Mouse (Mus musculus) kidney, postnatal 0 days (tissue): ENCODE results near the gene Olfr981. TPM values are rescaled to one million over a fixed set of nuclear protein-coding genes. Genes with fewer than 3 reads are reported as not detected.
"Not testable (repeated sequence)": the region's sequence is repeated elsewhere in the genome, so short reads cannot be mapped to it uniquely, and the experiment has no call there.

ENCODE experiments used
- ATAC-seq: fragments of 200-750 bp; cut with Nextera tagmentation; replicated peaks from 2 replicates; pipeline ENCODE4 v1.8.0; 2017; ENCODE audit warnings: low read depth, moderate number of reproducible peaks, moderate TSS enrichment, moderate library complexity; ENCODE audit not compliant: low FRiP score
- DNase-seq: peaks from one replicate; pipeline ENCODE4 v3.0.0-alpha.2; 2016; ENCODE audit warnings: low spot score
- H3K27ac ChIP-seq: fragments of 300-500 bp; sonication (generic); 2 replicates; pipeline ENCODE4 v1.5.1; 2014; ENCODE audit warnings: mild to moderate bottlenecking
- H3K27me3 ChIP-seq: fragments of 300-500 bp; sonication (generic); 2 replicates; pipeline ENCODE4 v1.6.1; 2014; ENCODE audit warnings: low read length, mixed read lengths; ENCODE audit not compliant: insufficient read depth
- H3K36me3 ChIP-seq: fragments of 300-500 bp; sonication (generic); 2 replicates; pipeline ENCODE4 v1.6.1; 2014; ENCODE audit warnings: low read length, mixed read lengths; ENCODE audit not compliant: insufficient read depth
- H3K4me1 ChIP-seq: fragments of 300-500 bp; sonication (generic); replicated peaks from 2 replicates; pipeline ENCODE4 v1.6.1; 2014; ENCODE audit warnings: antibody characterized with exemption, low read length, mixed read lengths; ENCODE audit not compliant: insufficient read depth
- H3K4me2 ChIP-seq: fragments of 300-500 bp; sonication (generic); 2 replicates; pipeline ENCODE4 v1.6.1; 2014; ENCODE audit warnings: mild to moderate bottlenecking, low read length, moderate library complexity, mixed read lengths
- H3K4me3 ChIP-seq: fragments of 300-500 bp; sonication (generic); replicated peaks from 2 replicates; pipeline ENCODE4 v1.5.1; 2014; ENCODE audit warnings: low read depth, low read length
- H3K9ac ChIP-seq: fragments of 300-500 bp; sonication (generic); 2 replicates; pipeline ENCODE4 v1.6.1; 2014; ENCODE audit warnings: low read depth, low read length
- H3K9me3 ChIP-seq: fragments of 300-500 bp; sonication (generic); replicated peaks from 2 replicates; pipeline ENCODE4 v1.6.1; 2016; ENCODE audit warnings: low read length, inconsistent platforms, mixed read lengths
- CTCF ChIP-seq: IDR thresholded peaks from 2 replicates; pipeline ENCODE4 v1.5.1; 2016; ENCODE audit warnings: antibody characterized with exemption, low read depth, mild to moderate bottlenecking, moderate library complexity
- WGBS: fragments of 180-500 bp; shearing (Covaris S2); extraction: QIAGEN DNeasy Blood & Tissue Kit; methylation state at CpG from one replicate; pipeline ENCODE4 v1.1.7; 2014; 5-methylcytosine and 5-hydroxymethylcytosine counted together
- polyA plus RNA-seq: library from polyadenylated mRNA; unstranded; fragments of >200 nt; fragmentation: Nextera tagmentation; extraction: Ambion mirVana; gene quantifications from 2 replicates; pipeline ENCODE4 v1.2.1, GENCODE M21; 2015

The Olfr981 gene
- not detected in 2 replicates for polyA plus RNA-seq

GRCm38 (mm10) chr9:40021164-40021563 lies at the start of gene Olfr981:
Gene Olfr981 (plus strand): TSS chr9:40021464.
- no peak within 1 kb of the TSS for H3K27ac ChIP-seq
- no peaks in the 10 kb centered on the region for H3K4me1 ChIP-seq
- no peak within 1 kb of the TSS for H3K9ac ChIP-seq
- no peak for DNase-seq
- no peak for ATAC-seq
- H3K36me3 ChIP-seq, result no peaks in the 10 kb centered on the region
- WGBS, result 72% methylated on average over 2 of the region's 2 CpGs
- H3K4me3 ChIP-seq, result no peak within 1 kb of the TSS
- H3K4me2 ChIP-seq, result no peak within 1 kb of the TSS
- no peaks in the 10 kb centered on the region for H3K27me3 ChIP-seq
- no peaks in the 10 kb centered on the region for H3K9me3 ChIP-seq
- no peak for TF ChIP-seq CTCF

GRCm38 (mm10) chr9:39976581-39977145 lies 44.6 kb upstream of the Olfr981 start:
- H3K9ac ChIP-seq, H3K27ac ChIP-seq, DNase-seq, H3K4me2 ChIP-seq, H3K27me3 ChIP-seq, ATAC-seq, H3K4me3 ChIP-seq, H3K9me3 ChIP-seq, H3K36me3 ChIP-seq, H3K4me1 ChIP-seq: not testable (repeated sequence)
- WGBS, result 85% methylated on average over 1 of the region's 1 CpGs

GRCm38 (mm10) chr9:39991813-39992212 lies 29.5 kb upstream of the Olfr981 start, which contains the start of gene Olfr978:
Gene Olfr978 (plus strand): TSS chr9:39992113.
- no peak within 1 kb of the TSS for H3K27ac ChIP-seq
- no peaks in the 10 kb centered on the region for H3K36me3 ChIP-seq
- H3K4me2 ChIP-seq, result no peak within 1 kb of the TSS
- H3K4me1 ChIP-seq, result no peaks in the 10 kb centered on the region
- no peak for DNase-seq
- 83% methylated on average over 2 of the region's 2 CpGs for WGBS
- ATAC-seq, result no peak
- H3K4me3 ChIP-seq, result no peak within 1 kb of the TSS
- no peak for TF ChIP-seq CTCF
- H3K9me3 ChIP-seq, result no peaks in the 10 kb centered on the region
- H3K27me3 ChIP-seq, result no peaks in the 10 kb centered on the region
- no peak within 1 kb of the TSS for H3K9ac ChIP-seq

GRCm38 (mm10) chr9:40003365-40003764 lies 17.9 kb upstream of the Olfr981 start, which contains the start of gene Olfr979:
Gene Olfr979 (minus strand): TSS chr9:40003465.
- no peaks in the 10 kb centered on the region for H3K27me3 ChIP-seq
- no peaks in the 10 kb centered on the region for H3K9me3 ChIP-seq
- 95% methylated on average over 1 of the region's 1 CpGs for WGBS
- no peak for TF ChIP-seq CTCF
- ATAC-seq (no peak), DNase-seq (no peak)
- H3K9ac ChIP-seq, result no peak within 1 kb of the TSS
- H3K4me1 ChIP-seq, result no peaks in the 10 kb centered on the region
- no peaks in the 10 kb centered on the region for H3K36me3 ChIP-seq
- no peak within 1 kb of the TSS for H3K27ac ChIP-seq
- no peak within 1 kb of the TSS for H3K4me2 ChIP-seq
- H3K4me3 ChIP-seq, result no peak within 1 kb of the TSS

- Histone ChIP-seq H3K4me3 (no peak within 1 kb of the TSS), H3K4me1 (no peaks in the 10 kb centered on the region), H3K9ac (no peak within 1 kb of the TSS), H3K27ac (no peak within 1 kb of the TSS), H3K27me3 (no peaks in the 10 kb centered on the region), H3K4me2 (no peak within 1 kb of the TSS), H3K36me3 (no peaks in the 10 kb centered on the region), H3K9me3 (no peaks in the 10 kb centered on the region)
- DNase-seq (no peak), ATAC-seq (no peak)
- TF ChIP-seq CTCF, result no peak
- 88% methylated on average over 1 of the region's 1 CpGs for WGBS
Observed at GRCm38 (mm10) chr9:40009482-40009881, 11.8 kb upstream of the Olfr981 start, which contains the start of gene Olfr980. Gene Olfr980 (minus strand): TSS chr9:40009582.

- Histone ChIP-seq H3K4me2 (no peak overlapping the region), H3K27me3 (no peaks in the 10 kb centered on the region), H3K27ac (no peak overlapping the region), H3K9ac (no peak overlapping the region), H3K4me3 (no peak overlapping the region), H3K4me1 (no peaks in the 10 kb centered on the region), H3K9me3 (no peaks in the 10 kb centered on the region), H3K36me3 (no peaks in the 10 kb centered on the region)
- 95% methylated on average over 19 of the region's 19 CpGs for WGBS
- ATAC-seq, result no peak
- no peak for DNase-seq
- TF ChIP-seq CTCF, result no peak
Observed at GRCm38 (mm10) chr9:40050138-40050537, 28.9 kb downstream of the Olfr981 start.

- no peak within 1 kb of the TSS for H3K9ac ChIP-seq
- H3K9me3 ChIP-seq, result no peaks in the 10 kb centered on the region
- no peak for DNase-seq
- no peak within 1 kb of the TSS for H3K4me3 ChIP-seq
- no peaks in the 10 kb centered on the region for H3K4me1 ChIP-seq
- no peak within 1 kb of the TSS for H3K27ac ChIP-seq
- H3K36me3 ChIP-seq, result no peaks in the 10 kb centered on the region
- no peak for ATAC-seq
- H3K4me2 ChIP-seq, result no peak within 1 kb of the TSS
- H3K27me3 ChIP-seq, result no peaks in the 10 kb centered on the region
- WGBS, result 80% methylated on average over 2 of the region's 2 CpGs
- no peak for TF ChIP-seq CTCF
Observed at GRCm38 (mm10) chr9:40073529-40073928, 52.3 kb downstream of the Olfr981 start, which contains the start of gene Olfr982. Gene Olfr982 (plus strand): TSS chr9:40073829.

Other genes with a start within 250 kb of the Olfr981 start
- gene Olfr968, start 238.2 kb upstream of the Olfr981 start, polyA plus RNA-seq, result not detected in 2 replicates
- not detected in 2 replicates for gene Olfr969, start 230.5 kb upstream of the Olfr981 start, polyA plus RNA-seq
- not detected in 2 replicates for gene Olfr970, start 212.6 kb upstream of the Olfr981 start, polyA plus RNA-seq
- not detected in 2 replicates for gene Olfr971, start 184.6 kb upstream of the Olfr981 start, polyA plus RNA-seq
- not detected in 2 replicates for gene Olfr972, start 155.0 kb upstream of the Olfr981 start, polyA plus RNA-seq
- not detected in 2 replicates for gene Olfr229, start 114.1 kb upstream of the Olfr981 start, polyA plus RNA-seq
- gene Olfr974, start 84.0 kb upstream of the Olfr981 start, polyA plus RNA-seq, result not detected in 2 replicates
- not detected in 2 replicates for gene Olfr975, start 69.4 kb upstream of the Olfr981 start, polyA plus RNA-seq
- gene Olfr976, start 60.3 kb upstream of the Olfr981 start, polyA plus RNA-seq, result not detected in 2 replicates
- gene Olfr978, start 29.4 kb upstream of the Olfr981 start, polyA plus RNA-seq, result not detected in 2 replicates
- not detected in 2 replicates for gene Olfr979, start 18.0 kb upstream of the Olfr981 start, polyA plus RNA-seq
- not detected in 2 replicates for gene Olfr980, start 11.9 kb upstream of the Olfr981 start, polyA plus RNA-seq
- not detected in 2 replicates for gene Olfr982, start 52.4 kb downstream of the Olfr981 start, polyA plus RNA-seq
- not detected in 2 replicates for gene Olfr983, start 72.1 kb downstream of the Olfr981 start, polyA plus RNA-seq
- not detected in 2 replicates for gene Olfr984, start 92.7 kb downstream of the Olfr981 start, polyA plus RNA-seq
- not detected in 2 replicates for gene Olfr985, start 108.7 kb downstream of the Olfr981 start, polyA plus RNA-seq
- gene Tmem225, start 126.7 kb downstream of the Olfr981 start, polyA plus RNA-seq, result not detected in 2 replicates
- 0.06 TPM in 1 of 2 replicates, not detected in the other for gene Olfr986, start 159.5 kb downstream of the Olfr981 start, polyA plus RNA-seq
- gene Zfp202, start 170.9 kb downstream of the Olfr981 start, polyA plus RNA-seq, result 3.9 and 4.3 TPM in 2 replicates
- gene Scn3b, start 247.8 kb downstream of the Olfr981 start, polyA plus RNA-seq, result 0.31 and 0.32 TPM in 2 replicates